Mouse (Mus musculus): ENCODE measurements around the gene Gm20683.
A peak's percentile ranks its signal among the peaks of the same experiment; 100 is the strongest.

The Gm20683 gene

DNA sequence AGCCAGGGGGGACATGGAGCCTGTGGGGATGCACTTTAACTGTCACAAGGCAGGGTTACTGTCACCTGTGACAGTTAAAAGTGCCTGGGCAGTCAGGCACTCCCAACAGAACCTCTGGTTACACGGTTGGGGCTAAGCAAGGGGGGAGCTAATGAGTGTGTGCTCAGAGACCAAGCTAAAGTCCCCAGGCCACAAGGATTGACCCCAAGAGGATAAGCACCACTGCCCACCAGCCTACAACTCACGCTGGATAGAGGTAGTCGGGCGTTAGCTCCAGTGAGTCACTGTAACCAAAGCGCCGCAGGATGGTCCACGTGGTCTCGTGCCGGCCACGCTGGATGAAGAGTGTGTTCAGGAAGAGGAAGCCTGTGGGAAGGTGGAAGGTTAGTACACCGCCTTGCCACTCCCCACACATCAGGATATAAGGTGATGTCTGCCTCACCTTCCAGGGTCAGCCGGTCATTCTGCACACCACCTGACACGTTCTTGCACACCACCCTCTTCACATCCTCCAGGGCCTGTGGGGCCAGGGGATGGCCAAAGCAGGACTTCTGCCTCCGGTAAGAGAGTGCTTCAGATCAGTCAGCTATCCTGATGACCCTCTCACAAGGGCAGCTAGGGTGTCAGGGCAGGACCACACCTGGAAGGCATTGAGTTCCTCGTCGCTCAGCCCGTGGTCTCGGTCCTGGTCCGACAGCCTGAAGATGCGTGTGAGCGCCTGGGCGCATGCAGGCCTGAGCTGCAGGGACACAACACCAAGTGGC lies at the start of gene Gm20683:
Gm20683 (minus strand) TSS at position 647 of the 764 bp plus-strand sequence.
- peak; percentile 14 for DNase-seq (ENCODE audit: low read depth)

- no peak for DNase-seq (ENCODE audit: low read depth)
These were observed 47.3 kb upstream of the Gm20683 start for GRCm38 (mm10) chr17:25888837-25889236.

DNA sequence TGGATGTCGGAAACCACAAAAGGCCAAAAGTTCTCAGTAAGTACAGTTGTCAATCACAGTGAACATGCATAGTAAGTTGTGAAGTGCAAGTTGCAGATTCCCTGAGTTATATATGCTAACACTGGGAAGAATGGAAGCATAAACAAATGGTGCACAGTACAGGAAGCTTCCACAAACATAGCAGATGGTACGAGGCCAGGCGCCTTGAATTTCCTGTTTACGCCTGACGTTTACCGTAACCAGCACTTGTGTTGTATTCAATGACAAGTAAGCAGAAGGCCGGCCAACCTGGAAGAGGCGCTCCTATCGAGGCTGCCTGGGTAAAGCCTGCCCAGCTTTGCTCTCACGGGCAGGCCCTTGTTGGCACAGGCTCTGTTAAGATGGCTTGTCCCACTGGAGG lies 45.9 kb upstream of the Gm20683 start:
- no peak for DNase-seq (ENCODE audit: low read depth)

DNA sequence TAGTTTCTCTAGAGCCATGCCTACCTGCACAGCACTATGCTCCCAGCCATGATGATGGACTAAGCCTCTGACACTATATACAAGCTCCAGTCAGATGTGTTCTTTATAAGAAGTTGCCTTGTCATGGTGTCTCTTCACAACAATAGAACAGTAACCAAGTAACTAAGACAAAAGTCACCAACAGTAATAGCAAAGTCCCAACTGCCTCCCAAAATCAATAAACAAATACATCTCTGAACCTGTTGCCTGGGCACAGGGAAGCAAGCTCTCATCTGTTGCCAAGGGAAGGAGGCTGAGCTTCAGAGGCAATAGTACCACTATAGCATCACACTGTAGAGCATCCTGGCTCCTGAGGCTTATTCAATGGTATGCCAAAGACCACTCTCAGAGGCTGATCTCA lies 45.2 kb upstream of the Gm20683 start:
- DNase-seq (ENCODE audit: low read depth), result no peak

DNA sequence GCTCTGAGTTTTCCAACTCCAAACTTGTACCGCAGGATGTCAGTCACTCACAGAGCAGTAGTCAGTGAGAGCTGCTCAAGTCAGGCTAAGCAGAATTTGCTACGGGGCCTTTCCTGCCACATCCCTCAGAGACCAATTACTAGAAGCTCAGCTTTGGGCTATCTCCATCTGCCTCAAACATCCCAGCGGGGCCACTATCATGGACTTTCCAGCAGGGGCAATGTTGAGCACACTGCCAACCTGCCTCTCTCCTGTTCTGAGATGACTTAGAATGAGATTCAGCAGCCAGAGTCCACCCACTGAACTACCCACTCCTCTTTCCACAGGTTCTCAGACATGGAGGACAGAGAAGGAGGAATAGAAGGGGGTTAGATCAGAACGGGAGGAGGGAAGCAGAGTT lies 44.1 kb upstream of the Gm20683 start:
- peak; percentile 43 for DNase-seq (ENCODE audit: low read depth)

DNA sequence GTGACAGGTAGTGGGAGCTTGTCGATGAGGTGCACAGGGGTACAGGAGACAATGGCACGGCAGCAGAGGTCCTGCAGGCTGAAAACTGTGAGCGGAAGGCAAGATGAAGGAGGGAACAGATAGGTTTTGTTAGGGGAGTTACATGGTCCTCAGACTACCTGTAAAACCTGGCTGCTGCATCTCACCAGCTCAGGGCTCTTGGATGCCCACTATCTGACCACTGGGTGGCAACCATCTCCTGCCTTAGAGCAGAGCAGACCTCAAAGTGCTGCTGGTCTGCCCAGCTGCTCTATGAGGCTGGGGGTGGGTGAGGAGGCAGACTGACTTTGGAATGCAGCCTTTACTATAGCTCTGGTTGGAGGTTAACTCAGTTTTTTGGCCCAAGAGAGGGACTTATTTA lies 42.3 kb upstream of the Gm20683 start:
- DNase-seq (ENCODE audit: low read depth), result no peak

DNA sequence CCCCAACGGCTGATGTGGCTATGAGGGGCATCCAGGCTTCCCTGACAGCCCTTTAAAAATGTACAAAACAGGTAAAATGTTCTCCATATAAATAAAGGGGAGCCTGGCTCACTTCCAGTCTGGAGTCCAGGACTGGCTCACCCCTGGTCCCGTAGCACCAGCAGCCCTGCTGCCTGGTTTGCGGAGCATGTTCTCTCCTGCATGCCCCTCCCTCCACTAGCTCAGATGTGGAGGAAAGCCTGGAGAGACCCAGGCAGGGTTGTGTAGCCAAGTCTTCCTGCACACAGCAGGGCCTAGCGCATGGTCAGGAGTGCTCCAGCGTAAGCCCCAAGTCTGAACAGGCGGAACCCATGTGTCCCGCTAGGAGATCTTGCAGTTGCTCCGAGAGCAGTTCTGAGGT lies 41.7 kb upstream of the Gm20683 start:
- no peak for DNase-seq (ENCODE audit: low read depth)

DNA sequence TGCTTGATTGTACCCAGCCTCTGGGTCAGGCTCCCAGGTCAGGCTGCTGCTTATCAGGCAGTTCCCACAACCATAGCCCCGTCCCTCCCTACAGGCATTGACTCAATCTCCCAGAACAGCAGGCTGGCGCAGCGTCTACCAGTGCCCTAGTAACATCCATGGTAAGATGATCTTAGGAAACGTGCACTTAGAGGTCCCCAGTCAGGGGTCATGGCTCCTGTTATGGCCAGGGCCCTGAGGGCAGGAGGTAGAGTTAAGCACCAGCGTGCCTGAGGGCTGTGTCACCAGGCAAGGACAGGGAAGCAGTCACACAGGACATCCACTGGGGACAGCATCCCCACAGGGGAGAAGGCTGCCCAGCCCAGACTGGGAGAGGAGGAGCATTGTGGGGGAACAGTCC lies 40.7 kb upstream of the Gm20683 start:
- DNase-seq (ENCODE audit: low read depth), result no peak

- no peak for DNase-seq (ENCODE audit: low read depth)
These were observed 40.1 kb upstream of the Gm20683 start for GRCm38 (mm10) chr17:25881691-25882090.

GRCm38 (mm10) chr17:25880913-25881641 lies 39.5 kb upstream of the Gm20683 start:
- no peak for DNase-seq (ENCODE audit: low read depth)

- DNase-seq (ENCODE audit: low read depth), result no peak
These were observed 38.8 kb upstream of the Gm20683 start, which contains the start of gene Wfikkn1 for GRCm38 (mm10) chr17:25880196-25880910. Gene Wfikkn1, minus strand, starts transcription at chr17:25880858.

- no peak for DNase-seq (ENCODE audit: low read depth)
These were observed 38.2 kb upstream of the Gm20683 start for GRCm38 (mm10) chr17:25879750-25880149.

- no peak for DNase-seq (ENCODE audit: low read depth)
These were observed 37.7 kb upstream of the Gm20683 start for GRCm38 (mm10) chr17:25879261-25879660.

DNA sequence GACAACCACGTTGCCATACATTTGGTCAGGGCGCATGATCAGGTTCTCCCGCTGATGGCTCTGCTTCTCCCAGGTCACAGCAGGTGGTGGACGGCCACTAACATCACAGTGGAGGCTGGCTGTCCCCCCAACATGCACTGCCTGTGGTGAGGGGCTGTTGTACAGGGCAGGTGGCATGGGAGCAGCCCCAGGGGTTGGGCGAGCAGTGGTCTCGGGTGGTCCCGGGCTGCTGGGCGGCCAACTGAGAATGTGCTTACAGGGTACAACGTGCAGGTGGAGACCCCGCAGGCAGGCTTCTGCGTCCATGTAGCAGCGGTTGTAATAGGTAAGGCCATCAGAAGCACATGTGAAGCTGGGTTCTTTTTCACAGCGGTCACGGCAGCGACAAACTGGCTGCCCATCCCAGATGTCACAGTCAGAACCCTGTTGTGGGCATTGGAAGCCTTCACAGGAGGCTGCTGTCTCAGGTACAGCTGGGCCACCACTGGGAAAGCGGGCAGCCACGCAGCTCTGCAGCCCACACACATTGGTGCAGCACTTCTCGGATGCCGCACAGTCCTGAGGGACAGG lies 37.1 kb upstream of the Gm20683 start:
- DNase-seq (ENCODE audit: low read depth), result no peak

GRCm38 (mm10) chr17:25877741-25878610 lies 36.4 kb upstream of the Gm20683 start:
- DNase-seq (ENCODE audit: low read depth), result no peak

- no peak for DNase-seq (ENCODE audit: low read depth)
These were observed 35.5 kb upstream of the Gm20683 start for GRCm38 (mm10) chr17:25877025-25877424.

DNA sequence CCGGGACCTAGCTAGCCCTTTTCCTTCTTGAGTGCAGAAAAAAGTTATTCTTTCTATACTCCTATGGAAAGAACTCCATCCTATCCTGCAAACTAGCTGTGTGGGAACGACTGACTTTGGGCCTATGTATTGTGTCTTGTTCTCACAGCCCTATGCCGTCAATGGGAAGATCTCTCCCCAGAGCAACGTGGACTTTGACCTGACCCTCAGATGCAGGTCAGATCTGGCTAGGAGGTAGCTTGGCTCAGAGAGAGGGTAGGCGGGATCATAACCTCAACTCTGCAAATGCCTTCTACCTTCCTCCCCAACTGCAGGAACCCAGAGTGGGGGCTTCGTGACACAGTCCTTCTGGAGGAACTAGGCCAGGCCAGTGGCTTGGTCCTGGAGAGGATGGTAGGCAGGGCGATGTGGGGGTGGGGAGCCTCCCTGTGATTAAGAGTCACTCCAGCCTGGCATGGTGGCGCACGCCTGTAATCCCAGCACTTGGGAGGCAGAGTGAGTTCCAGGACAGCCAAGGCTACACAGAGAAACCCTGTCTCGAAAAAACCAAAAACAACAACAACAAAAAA lies 34.9 kb upstream of the Gm20683 start:
- no peak for DNase-seq (ENCODE audit: low read depth)

DNA sequence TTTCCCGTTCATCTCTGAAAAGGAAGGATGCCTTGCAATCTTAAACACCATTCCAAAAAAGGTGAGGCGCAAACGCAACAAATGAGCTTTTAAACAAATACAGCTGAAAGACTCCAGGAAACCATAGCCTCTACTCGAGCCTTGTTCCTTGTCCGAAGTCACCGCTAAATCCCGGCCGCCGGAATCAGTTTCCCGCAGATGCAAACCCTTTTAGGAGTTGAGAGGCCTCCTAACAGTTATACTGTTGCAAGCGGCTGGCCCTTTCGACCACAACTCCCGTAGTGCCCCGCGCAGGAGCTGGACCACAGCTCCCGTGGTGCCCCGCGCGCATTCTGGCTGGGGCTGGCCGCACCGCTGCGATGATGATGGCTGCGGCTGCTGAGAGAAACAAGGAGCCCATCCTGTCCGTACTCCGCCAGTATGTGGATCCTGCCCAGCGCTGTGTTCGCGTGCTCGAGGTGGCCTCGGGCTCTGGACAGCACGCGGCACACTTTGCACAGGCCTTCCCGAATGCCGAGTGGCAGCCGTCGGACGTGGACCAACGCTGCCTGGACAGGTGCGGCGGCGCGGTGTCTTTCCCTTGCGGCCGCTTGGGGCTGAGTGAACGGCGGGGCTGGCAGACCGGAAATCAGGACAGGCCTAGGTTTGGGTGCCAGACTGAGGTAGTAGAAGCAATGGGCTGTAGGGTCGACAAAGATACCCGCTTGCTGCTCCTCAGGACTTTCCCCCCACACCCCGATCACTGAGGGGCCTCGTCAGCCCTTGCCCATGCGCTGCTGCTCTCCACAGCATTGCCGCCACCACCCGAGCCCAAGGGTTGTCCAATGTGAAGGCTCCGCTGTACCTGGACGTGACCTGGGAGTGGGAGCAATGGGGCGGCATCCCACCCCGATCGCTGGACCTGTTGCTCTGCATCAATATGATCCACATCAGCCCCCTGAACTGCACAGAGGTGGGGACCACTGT lies 33.9 kb upstream of the Gm20683 start:
- peak; percentile 88 for DNase-seq (ENCODE audit: low read depth)

DNA sequence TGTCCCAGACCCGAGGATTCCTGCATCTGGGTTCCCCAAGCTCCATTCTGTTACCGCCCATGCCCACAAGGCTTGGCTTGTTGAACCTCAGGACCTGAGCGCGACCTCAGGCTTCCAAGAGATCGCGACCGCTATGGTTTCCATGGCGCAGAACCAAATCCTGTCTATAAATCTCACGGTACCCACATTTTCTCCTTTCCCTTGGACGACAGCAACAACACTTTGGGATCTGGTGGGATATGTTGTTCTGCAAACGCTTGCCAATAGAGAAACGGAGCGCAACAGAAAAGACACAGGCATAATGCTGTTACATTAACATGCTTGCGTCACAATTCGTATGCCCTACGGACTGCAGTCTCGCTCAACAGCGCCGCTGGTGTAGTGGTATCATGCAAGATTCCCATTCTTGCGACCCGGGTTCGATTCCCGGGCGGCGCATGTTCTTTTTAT lies 33.2 kb upstream of the Gm20683 start, which contains the start of gene Mettl26:
Mettl26 (plus strand) TSS at position 354 of the 450 bp plus-strand sequence.
- peak; percentile 97 for DNase-seq (ENCODE audit: low read depth)
